Mouse (Mus musculus): ENCODE data around the gene Gpr27. TPM values are rescaled to one million over a fixed set of nuclear protein-coding genes. Genes with fewer than 3 reads are reported as not detected.
A peak's percentile ranks its signal among the peaks of the same experiment; 100 is the strongest.

Gene Gpr27
- polyA plus RNA-seq, 1 experiment from 2014 or later = 4.6 TPM

DNA sequence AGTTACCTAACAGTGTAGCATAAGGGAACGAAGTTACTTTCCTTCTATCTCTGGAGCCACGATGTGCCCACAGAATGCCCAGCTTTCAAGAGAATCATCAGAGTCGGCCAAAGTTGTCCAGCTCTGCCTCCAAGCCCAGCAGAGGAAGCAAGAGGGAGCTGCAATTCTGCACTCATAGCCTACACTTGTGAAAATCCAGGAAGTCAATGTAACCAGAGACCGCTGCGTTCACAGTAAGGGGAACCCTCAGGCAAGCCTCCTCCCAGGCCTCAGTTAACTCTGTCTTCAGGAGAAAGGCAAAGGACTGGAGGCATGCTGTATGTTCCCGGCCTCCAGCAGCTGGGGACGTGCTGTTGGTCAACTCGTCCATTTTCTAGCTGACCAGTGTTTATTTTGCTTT lies 25.2 kb upstream of the Gpr27 start:
- Histone ChIP-seq H3K27ac (replicated peaks; ENCODE audit: low read depth, low read length) (no peak overlapping the region), H3K9ac (replicated peaks; ENCODE audit: low read length) (peak overlapping the region; percentile 87), H3K36me3 (replicated peaks; ENCODE audit: control insufficient read depth, insufficient read depth, low read depth, low read length) (no peaks in the 10 kb centered on the region), H3K9me3 (replicated peaks; ENCODE audit: control insufficient read depth, low read length) (no peaks in the 10 kb centered on the region), H3K4me1 (ENCODE audit: control insufficient read depth, insufficient read depth, low read length) (no peaks in the 10 kb centered on the region; the same call in 1 of the 2 replicates), H3K4me2 (ENCODE audit: low read depth, low read length) (peak overlapping the region; percentile 91), H3K27me3 (ENCODE audit: control insufficient read depth, insufficient read depth, low read length) (no peaks in the 10 kb centered on the region), H3K4me3 (ENCODE audit: low read depth, low read length) (peak overlapping the region; percentile 57; the same call in 1 of the 2 replicates)
- 18% methylated on average over 8 of the region's 8 CpGs for WGBS
- ATAC-seq (replicated peaks; ENCODE audit: insufficient number of reproducible peaks, low FRiP score, low TSS enrichment, low read depth) (0 out of 2 replicates have a peak, but pooled peaks have one; percentile 31), DNase-seq (ENCODE audit: low spot score) (peak; percentile 70)

DNA sequence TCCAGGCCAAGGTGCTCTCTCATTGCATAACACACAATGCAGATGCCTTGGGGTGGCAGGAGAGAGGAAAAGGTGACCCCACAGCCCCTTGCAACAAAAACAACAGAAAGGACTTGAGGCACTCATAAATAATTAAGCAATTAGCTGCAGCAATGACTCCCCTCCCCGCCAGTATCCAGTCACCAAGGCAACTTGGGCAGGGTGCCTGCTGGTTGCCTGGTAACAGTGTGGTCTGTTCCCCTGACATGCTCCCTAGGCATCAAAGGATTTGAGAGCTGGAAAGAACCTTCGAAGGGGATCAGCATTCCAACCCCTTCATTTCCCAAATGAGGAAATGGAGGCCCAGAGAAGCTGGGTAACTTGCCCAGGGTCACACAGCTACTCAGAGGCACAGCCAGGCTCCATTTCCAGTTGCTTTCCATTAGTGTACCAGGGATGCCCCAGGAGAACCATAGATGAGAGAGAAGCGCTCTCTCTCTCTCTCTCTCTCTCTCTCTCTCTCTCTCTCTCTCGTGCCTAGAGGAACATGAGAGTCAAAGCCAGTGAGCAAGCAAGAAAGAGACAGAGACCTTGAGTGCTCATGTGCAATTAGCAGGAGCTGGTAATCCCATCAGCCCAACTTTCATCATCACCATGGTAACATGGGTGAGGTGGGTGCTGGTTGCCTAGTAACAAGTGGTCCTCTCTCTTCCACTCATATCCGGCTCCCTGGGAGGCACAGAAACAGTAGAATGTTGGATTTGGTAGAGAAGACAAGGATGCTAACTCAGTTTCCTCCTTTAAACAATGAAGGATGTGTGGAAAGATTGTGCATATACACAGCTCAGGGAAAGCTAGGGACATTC lies 22.8 kb upstream of the Gpr27 start:
- no peaks in the 10 kb centered on the region for H3K36me3 ChIP-seq (replicated peaks; ENCODE audit: control insufficient read depth, insufficient read depth, low read depth, low read length)
- H3K27ac ChIP-seq (replicated peaks; ENCODE audit: low read depth, low read length) = no peak overlapping the region
- no peak overlapping the region for H3K4me3 ChIP-seq (ENCODE audit: low read depth, low read length)
- H3K4me1 ChIP-seq (ENCODE audit: control insufficient read depth, insufficient read depth, low read length) = no peaks in the 10 kb centered on the region
- no peak overlapping the region for H3K4me2 ChIP-seq (ENCODE audit: low read depth, low read length)
- ATAC-seq (replicated peaks; ENCODE audit: insufficient number of reproducible peaks, low FRiP score, low TSS enrichment, low read depth) = no peak
- WGBS = 35% methylated on average over 5 of the region's 5 CpGs
- no peaks in the 10 kb centered on the region for H3K9me3 ChIP-seq (replicated peaks; ENCODE audit: control insufficient read depth, low read length)
- H3K27me3 ChIP-seq (ENCODE audit: control insufficient read depth, insufficient read depth, low read length) = no peaks in the 10 kb centered on the region
- H3K9ac ChIP-seq (replicated peaks; ENCODE audit: low read length) = no peak overlapping the region
- DNase-seq (ENCODE audit: low spot score) = peak; percentile 17

DNA sequence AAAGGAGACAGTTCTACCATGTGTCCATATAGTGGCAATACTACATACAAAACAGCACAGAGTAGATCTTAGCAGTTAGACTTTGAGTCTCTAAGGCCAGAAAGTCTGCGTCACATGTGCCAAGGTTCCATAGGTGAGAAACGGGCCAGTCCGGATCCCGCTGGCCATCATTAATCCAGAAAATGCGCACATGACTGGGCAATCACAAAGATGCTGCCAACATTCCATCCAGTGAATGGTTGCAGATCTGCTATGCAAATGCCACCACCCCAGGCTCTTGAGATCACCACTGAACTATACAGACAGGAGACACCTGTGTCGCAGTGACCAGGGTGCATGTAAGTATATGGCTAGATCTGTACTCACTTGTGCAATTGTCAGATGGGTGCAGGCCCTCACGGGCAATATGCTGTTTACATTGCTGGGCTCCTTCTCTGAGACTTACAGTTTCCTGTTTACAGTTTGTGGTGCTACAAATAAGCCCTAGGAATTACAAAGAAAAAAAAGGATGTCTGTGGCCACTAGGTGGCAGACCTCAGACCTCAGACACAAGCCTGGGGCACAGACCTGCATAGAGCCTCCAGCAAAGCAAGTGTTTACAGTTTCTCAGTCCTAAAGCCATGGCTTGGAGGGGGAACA lies 21.9 kb upstream of the Gpr27 start:
- WGBS = 77% methylated on average over 7 of the region's 7 CpGs
- 0 out of 2 replicates have a peak, but pooled peaks have one; percentile 16 for ATAC-seq (replicated peaks; ENCODE audit: insufficient number of reproducible peaks, low FRiP score, low TSS enrichment, low read depth)
- no peak overlapping the region for H3K9ac ChIP-seq (replicated peaks; ENCODE audit: low read length)

DNA sequence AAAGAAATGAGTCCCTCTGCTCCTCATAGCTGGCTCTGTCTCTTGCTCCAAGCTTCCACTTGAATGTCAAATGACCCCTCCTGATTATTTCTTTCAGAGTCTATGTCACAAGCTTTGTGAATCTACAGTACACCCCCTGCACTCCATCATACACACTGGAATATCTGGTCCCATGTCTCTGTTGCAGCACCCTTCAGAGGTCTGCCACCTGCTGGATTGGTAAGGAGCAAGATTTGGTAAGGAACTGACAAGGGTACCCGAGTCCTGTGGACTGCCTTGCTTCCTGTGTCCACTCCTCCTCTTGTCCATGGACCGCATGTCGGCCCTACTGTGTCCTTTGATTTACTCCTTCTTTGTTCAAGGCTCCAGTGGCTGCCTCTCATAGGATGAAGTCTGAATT lies 20.7 kb upstream of the Gpr27 start:
- Histone ChIP-seq H3K4me2 (ENCODE audit: low read depth, low read length) (no peak overlapping the region), H3K4me1 (ENCODE audit: control insufficient read depth, insufficient read depth, low read length) (no peaks in the 10 kb centered on the region), H3K4me3 (ENCODE audit: low read depth, low read length) (no peak overlapping the region), H3K9me3 (replicated peaks; ENCODE audit: control insufficient read depth, low read length) (no peaks in the 10 kb centered on the region), H3K36me3 (replicated peaks; ENCODE audit: control insufficient read depth, insufficient read depth, low read depth, low read length) (no peaks in the 10 kb centered on the region), H3K9ac (replicated peaks; ENCODE audit: low read length) (no peak overlapping the region), H3K27me3 (ENCODE audit: control insufficient read depth, insufficient read depth, low read length) (no peaks in the 10 kb centered on the region), H3K27ac (replicated peaks; ENCODE audit: low read depth, low read length) (no peak overlapping the region)
- DNase-seq (ENCODE audit: low spot score) (no peak), ATAC-seq (replicated peaks; ENCODE audit: insufficient number of reproducible peaks, low FRiP score, low TSS enrichment, low read depth) (no peak)
- 68% methylated on average over 3 of the region's 3 CpGs for WGBS

More for the DNA sequence above, 21.9 kb upstream of the Gpr27 start:
- no peaks in the 10 kb centered on the region for H3K4me1 ChIP-seq (ENCODE audit: control insufficient read depth, insufficient read depth, low read length)
- no peaks in the 10 kb centered on the region for H3K9me3 ChIP-seq (replicated peaks; ENCODE audit: control insufficient read depth, low read length)
- H3K27ac ChIP-seq (replicated peaks; ENCODE audit: low read depth, low read length) = no peak overlapping the region
- no peak overlapping the region for H3K4me2 ChIP-seq (ENCODE audit: low read depth, low read length)
- H3K4me3 ChIP-seq (ENCODE audit: low read depth, low read length) = no peak overlapping the region
- H3K36me3 ChIP-seq (replicated peaks; ENCODE audit: control insufficient read depth, insufficient read depth, low read depth, low read length) = no peaks in the 10 kb centered on the region
- peak; percentile 75 for DNase-seq (ENCODE audit: low spot score)
- H3K27me3 ChIP-seq (ENCODE audit: control insufficient read depth, insufficient read depth, low read length) = no peaks in the 10 kb centered on the region

DNA sequence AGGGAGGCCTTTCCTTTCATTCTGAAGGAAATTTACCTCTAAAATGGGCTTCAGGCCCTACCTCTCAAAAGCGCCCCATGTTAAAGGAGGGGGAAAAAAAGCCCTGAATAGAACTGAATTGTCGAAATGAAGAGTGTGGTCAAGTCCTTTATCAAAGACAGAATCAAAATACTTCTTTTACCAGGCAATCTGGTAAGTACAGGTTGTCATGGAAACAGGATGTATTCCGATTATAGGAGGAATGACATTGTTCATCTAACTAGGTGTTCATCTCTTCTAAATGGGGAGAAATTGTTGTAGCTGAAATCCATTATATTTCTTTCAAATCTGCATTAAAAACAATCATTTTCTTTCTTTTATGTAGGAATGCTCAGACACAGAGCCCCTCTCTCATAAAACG lies 18.0 kb upstream of the Gpr27 start:
- no peaks in the 10 kb centered on the region for H3K36me3 ChIP-seq (replicated peaks; ENCODE audit: control insufficient read depth, insufficient read depth, low read depth, low read length)
- H3K9ac ChIP-seq (replicated peaks; ENCODE audit: low read length) = no peak overlapping the region
- WGBS = 83% methylated on average over 4 of the region's 4 CpGs
- no peaks in the 10 kb centered on the region for H3K4me1 ChIP-seq (ENCODE audit: control insufficient read depth, insufficient read depth, low read length)
- DNase-seq (ENCODE audit: low spot score) (no peak), ATAC-seq (replicated peaks; ENCODE audit: insufficient number of reproducible peaks, low FRiP score, low TSS enrichment, low read depth) (no peak)
- no peak overlapping the region for H3K4me2 ChIP-seq (ENCODE audit: low read depth, low read length)
- no peaks in the 10 kb centered on the region for H3K27me3 ChIP-seq (ENCODE audit: control insufficient read depth, insufficient read depth, low read length)
- H3K27ac ChIP-seq (replicated peaks; ENCODE audit: low read depth, low read length) = no peak overlapping the region
- H3K9me3 ChIP-seq (replicated peaks; ENCODE audit: control insufficient read depth, low read length) = no peaks in the 10 kb centered on the region
- H3K4me3 ChIP-seq (ENCODE audit: low read depth, low read length) = no peak overlapping the region

DNA sequence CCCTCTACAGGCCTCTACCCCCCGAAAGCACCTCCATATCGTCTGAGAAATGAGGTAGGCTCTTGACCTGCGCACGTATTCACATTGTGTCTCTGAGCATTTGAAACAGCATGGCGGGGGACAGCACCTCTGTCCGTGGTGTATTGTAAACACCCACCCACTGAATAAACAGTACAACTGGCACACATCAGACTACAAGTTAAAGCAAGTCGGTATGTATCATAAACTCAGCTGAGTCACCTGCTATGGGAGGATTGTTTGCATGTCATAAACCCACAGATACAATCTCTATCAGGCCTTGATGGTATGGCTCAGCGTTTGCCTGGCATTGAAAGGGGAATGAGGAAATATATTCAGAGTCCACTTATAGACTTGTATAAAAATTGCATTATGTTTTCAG lies 15.2 kb upstream of the Gpr27 start:
- no peak overlapping the region for H3K4me3 ChIP-seq (ENCODE audit: low read depth, low read length)
- no peak for ATAC-seq (replicated peaks; ENCODE audit: insufficient number of reproducible peaks, low FRiP score, low TSS enrichment, low read depth)
- H3K9ac ChIP-seq (replicated peaks; ENCODE audit: low read length) = no peak overlapping the region
- H3K4me1 ChIP-seq (ENCODE audit: control insufficient read depth, insufficient read depth, low read length) = no peaks in the 10 kb centered on the region
- WGBS = 91% methylated on average over 8 of the region's 8 CpGs
- H3K36me3 ChIP-seq (replicated peaks; ENCODE audit: control insufficient read depth, insufficient read depth, low read depth, low read length) = no peaks in the 10 kb centered on the region
- H3K4me2 ChIP-seq (ENCODE audit: low read depth, low read length) = no peak overlapping the region
- H3K9me3 ChIP-seq (replicated peaks; ENCODE audit: control insufficient read depth, low read length) = no peaks in the 10 kb centered on the region
- H3K27me3 ChIP-seq (ENCODE audit: control insufficient read depth, insufficient read depth, low read length) = no peaks in the 10 kb centered on the region
- no peak for DNase-seq (ENCODE audit: low spot score)
- no peak overlapping the region for H3K27ac ChIP-seq (replicated peaks; ENCODE audit: low read depth, low read length)

DNA sequence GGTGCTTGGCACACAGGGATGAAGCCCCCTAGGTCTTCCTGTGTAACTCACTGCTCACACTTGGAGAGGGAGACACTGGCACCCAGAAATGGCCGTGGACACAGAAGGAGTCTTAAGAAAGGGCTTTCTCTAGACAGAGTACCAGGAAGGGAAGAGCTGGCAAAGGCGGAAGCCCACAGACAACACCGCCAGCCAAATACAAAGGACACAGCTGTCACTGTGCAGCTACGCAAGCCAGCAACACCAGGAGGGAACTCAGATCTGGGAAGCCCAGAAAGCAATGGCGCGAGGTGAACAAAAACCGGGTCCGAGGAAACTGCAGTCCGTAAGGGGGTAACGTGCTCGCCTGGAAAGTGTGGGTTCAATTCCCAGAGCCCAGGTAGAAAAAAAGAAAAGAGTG lies 14.4 kb upstream of the Gpr27 start:
- Histone ChIP-seq H3K4me1 (ENCODE audit: control insufficient read depth, insufficient read depth, low read length) (no peaks in the 10 kb centered on the region), H3K9me3 (replicated peaks; ENCODE audit: control insufficient read depth, low read length) (no peaks in the 10 kb centered on the region), H3K4me3 (ENCODE audit: low read depth, low read length) (no peak overlapping the region), H3K36me3 (replicated peaks; ENCODE audit: control insufficient read depth, insufficient read depth, low read depth, low read length) (no peaks in the 10 kb centered on the region), H3K27ac (replicated peaks; ENCODE audit: low read depth, low read length) (no peak overlapping the region), H3K27me3 (ENCODE audit: control insufficient read depth, insufficient read depth, low read length) (no peaks in the 10 kb centered on the region), H3K9ac (replicated peaks; ENCODE audit: low read length) (no peak overlapping the region), H3K4me2 (ENCODE audit: low read depth, low read length) (no peak overlapping the region)
- WGBS = 84% methylated on average over 11 of the region's 11 CpGs
- ATAC-seq (replicated peaks; ENCODE audit: insufficient number of reproducible peaks, low FRiP score, low TSS enrichment, low read depth) (no peak), DNase-seq (ENCODE audit: low spot score) (no peak)

DNA sequence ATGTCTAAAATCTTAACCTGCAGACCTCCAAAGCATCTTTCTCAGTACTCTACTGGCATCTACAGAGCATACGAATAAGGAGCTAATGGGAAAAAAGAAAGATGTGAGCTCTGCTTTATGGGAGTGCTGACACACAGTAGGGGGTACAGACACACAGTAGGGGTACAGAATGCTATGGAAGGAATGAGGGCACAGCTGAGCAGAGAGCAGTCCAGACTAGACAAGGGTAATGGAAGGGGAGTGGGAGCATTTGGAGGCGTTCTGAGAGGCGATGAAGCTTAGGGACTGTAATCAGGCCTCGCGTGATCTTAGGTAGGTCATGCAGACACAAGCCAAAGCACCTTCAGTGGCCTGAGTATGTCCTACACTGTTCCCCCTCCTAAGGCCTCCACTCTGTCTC lies 8.5 kb upstream of the Gpr27 start:
- ATAC-seq (replicated peaks; ENCODE audit: insufficient number of reproducible peaks, low FRiP score, low TSS enrichment, low read depth) (no peak), DNase-seq (ENCODE audit: low spot score) (no peak)
- Histone ChIP-seq H3K4me2 (ENCODE audit: low read depth, low read length) (no peak overlapping the region), H3K27ac (replicated peaks; ENCODE audit: low read depth, low read length) (no peak overlapping the region), H3K4me1 (ENCODE audit: control insufficient read depth, insufficient read depth, low read length) (no peaks in the 10 kb centered on the region), H3K9me3 (replicated peaks; ENCODE audit: control insufficient read depth, low read length) (no peaks in the 10 kb centered on the region), H3K9ac (replicated peaks; ENCODE audit: low read length) (no peak overlapping the region), H3K36me3 (replicated peaks; ENCODE audit: control insufficient read depth, insufficient read depth, low read depth, low read length) (no peaks in the 10 kb centered on the region), H3K4me3 (ENCODE audit: low read depth, low read length) (no peak overlapping the region), H3K27me3 (ENCODE audit: control insufficient read depth, insufficient read depth, low read length) (no peaks in the 10 kb centered on the region)
- WGBS = 92% methylated on average over 5 of the region's 5 CpGs
